8 mouse cellular contexts compared by ENCODE assay signal in the genomic region with DNA sequence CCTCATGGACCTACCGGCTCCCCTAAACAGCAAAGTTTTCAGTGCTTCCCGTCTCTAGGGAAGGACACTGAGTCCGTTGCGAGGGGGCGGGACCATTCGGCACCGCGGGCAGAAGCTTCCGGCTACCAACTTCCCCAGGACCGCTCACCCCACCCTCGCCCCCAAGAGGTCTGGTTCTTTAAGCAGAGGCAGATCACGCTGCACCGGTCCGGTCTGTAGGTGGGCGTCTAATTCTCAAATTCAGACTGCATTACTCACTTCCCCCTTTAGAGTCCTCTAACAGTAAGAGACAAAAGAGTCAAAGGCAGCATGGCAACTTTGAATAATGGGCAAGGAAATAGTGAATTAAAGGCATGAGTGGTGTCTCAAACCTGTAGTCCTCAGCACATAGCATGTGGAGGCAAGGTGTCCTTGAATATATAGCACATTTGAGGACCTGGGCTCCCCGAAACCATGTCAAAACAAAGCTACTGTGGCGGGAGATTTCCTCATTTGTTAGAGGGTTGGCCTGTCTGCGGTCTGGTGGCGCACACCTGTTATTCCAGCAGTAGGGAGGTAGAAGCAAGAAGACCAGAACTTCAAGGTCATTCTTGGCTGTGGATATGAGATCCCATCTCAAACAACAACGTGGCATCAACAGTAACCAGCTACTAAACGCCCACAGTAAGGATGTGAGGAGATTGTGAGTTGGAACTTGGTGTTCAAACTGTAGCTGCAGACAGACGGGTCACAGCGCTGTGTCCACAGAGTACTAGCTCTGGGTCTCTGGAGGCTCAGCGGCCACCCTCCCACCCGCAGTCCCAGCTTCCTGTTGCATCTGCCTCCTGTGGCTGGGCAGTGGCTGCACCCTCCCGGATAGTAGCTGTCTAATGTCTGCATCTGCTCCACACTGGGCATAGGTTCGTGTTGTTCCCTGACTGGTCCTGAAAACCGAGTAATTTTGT. TPM values are rescaled to one million over a fixed set of nuclear protein-coding genes. Genes with fewer than 3 reads are reported as not detected.
DNase-seq lines count a peak whose midpoint lies in the region; ATAC-seq and TF ChIP-seq lines count a peak whose summit lies in the region.

TSS of gene Dnah1 (minus strand) at position 48 of the 944 bp plus-strand sequence.

- DNase-seq in layer of hippocampus, adult 2 months (ENCODE audit: low spot score in 2 of 2) = no peak
- DNase-seq in layer of hippocampus, postnatal 36 days = no peak
- DNase-seq in embryo, embryonic 10.5 days (ENCODE audit: low spot score) = peak; percentile 67
- peak; percentile 61 to 69 for DNase-seq in heart, adult 2 months
- peak; percentile 25 for DNase-seq in kidney, adult 11 months
- DNase-seq in lung, adult 2 months = peak; percentile 34
- DNase-seq in thymus, postnatal 10 days (ENCODE audit: low spot score in 2 of 2) = peak; percentile 18 to 38

- H3K27me3 ChIP-seq in heart, adult 2 months (ENCODE audit: control insufficient read depth, insufficient read depth, low read length) = no peaks in the 10 kb centered on the region
- H3K27me3 ChIP-seq in neural tube, embryonic 12.5 days (replicated peaks) = no peaks in the 10 kb centered on the region

- H3K9ac ChIP-seq in heart, adult 2 months (ENCODE audit: low read depth, low read length) = peak within 1 kb of the TSS; percentile 2; the same call in 1 of the 2 replicates
- H3K9ac ChIP-seq in neural tube, embryonic 12.5 days = 0 out of 2 replicates have a peak within 1 kb of the TSS, but pooled peaks have one; percentile 14

- peak within 1 kb of the TSS; percentile 47 for H3K4me3 ChIP-seq in layer of hippocampus, adult 2 months
- peak within 1 kb of the TSS; percentile 16 for H3K4me3 ChIP-seq in heart, adult 2 months
- peak within 1 kb of the TSS; percentile 35 for H3K4me3 ChIP-seq in lung, adult 2 months (replicated peaks; ENCODE audit: extremely low read depth, low read depth, low read length)
- H3K4me3 ChIP-seq in neural tube, embryonic 12.5 days = peak within 1 kb of the TSS; percentile 18; the same call in 1 of the 2 replicates

- H3K79me2 ChIP-seq in heart, adult 2 months (replicated peaks; ENCODE audit: control insufficient read depth, insufficient read depth, low read length) = no peaks in the 10 kb centered on the region

- peak; percentile 44; the same call in 1 of the 2 replicates for ATAC-seq in neural tube, embryonic 12.5 days (ENCODE audit: low FRiP score, low read depth)

- peaks cover 3% of the 10 kb centered on the region; the same call in 1 of the 2 replicates for H3K4me1 ChIP-seq in heart, adult 2 months (ENCODE audit: control insufficient read depth, insufficient read depth, low read length)
- no peaks in the 10 kb centered on the region; the same call in 1 of the 2 replicates for H3K4me1 ChIP-seq in lung, adult 2 months (ENCODE audit: control insufficient read depth, insufficient read depth, low read length)
- no peaks in the 10 kb centered on the region for H3K4me1 ChIP-seq in neural tube, embryonic 12.5 days

- H3K36me3 ChIP-seq in heart, adult 2 months (ENCODE audit: control insufficient read depth, insufficient read depth, low read length) = no peaks in the 10 kb centered on the region
- no peaks in the 10 kb centered on the region for H3K36me3 ChIP-seq in neural tube, embryonic 12.5 days

- no peak for TF ChIP-seq POLR2A in heart, adult 2 months (IDR thresholded peaks at IDR 0.05; ENCODE audit: insufficient read depth, low read depth, low read length)
- no peak for TF ChIP-seq POLR2A in lung, adult 2 months (IDR thresholded peaks at IDR 0.05; ENCODE audit: borderline replicate concordance, extremely low read depth, low read depth, low read length)

- no peak within 1 kb of the TSS for H3K27ac ChIP-seq in layer of hippocampus, adult 2 months
- no peak within 1 kb of the TSS for H3K27ac ChIP-seq in heart, adult 2 months
- no peak within 1 kb of the TSS for H3K27ac ChIP-seq in neural tube, embryonic 12.5 days

- peak; percentile 40 for TF ChIP-seq CTCF in layer of hippocampus, adult 2 months (conservative IDR thresholded peaks at IDR 0.05)
- TF ChIP-seq CTCF in heart, adult 2 months (IDR thresholded peaks at IDR 0.05) = no peak
- no peak for TF ChIP-seq CTCF in lung, adult 2 months (IDR thresholded peaks at IDR 0.05; ENCODE audit: insufficient read depth, low read length)

- no peaks in the 10 kb centered on the region for H3K9me3 ChIP-seq in neural tube, embryonic 12.5 days

- H3K4me2 ChIP-seq in neural tube, embryonic 12.5 days (replicated peaks) = peak within 1 kb of the TSS; percentile 57

- 25% methylated on average over 28 of the region's 28 CpGs for WGBS in heart, adult 2 months
- WGBS in lung, adult 2 months = 21% methylated on average over 28 of the region's 28 CpGs
- WGBS in neural tube, embryonic 12.5 days = 37% methylated on average over 28 of the region's 28 CpGs

- TF ChIP-seq EP300 in heart, adult 2 months (IDR thresholded peaks at IDR 0.05; ENCODE audit: insufficient read depth, low read depth, low read length) = no peak

- intact Hi-C loops in heart, adult 2 months (cut with DNase I) = no loop called here

RNA-seq across cellular contexts. Expression of gene Dnah1, which starts in this region (rescaled TPM):
- 1 to 10 TPM; 4.6 to 5.8 TPM for total RNA-seq in layer of hippocampus, adult 2 months (2021)
- 1 to 10 TPM; 3.8 to 4.8 TPM for total RNA-seq in layer of hippocampus, postnatal 36 days (2021)
- total RNA-seq in heart, adult 2 months (2021) = under 1 TPM; 0.02 to 0.05 TPM
- 0.03 and 0.41 TPM in 2 replicates for polyA plus RNA-seq in heart, adult 2 months (2012; rRNA removed)
- 3.9 and 5.5 TPM in 2 replicates for polyA plus RNA-seq in lung, adult 2 months (2012; rRNA removed)
- polyA plus RNA-seq in neural tube, embryonic 12.5 days (2016; fragmentation: Nextera tagmentation; extraction: Ambion mirVana) = 4.7 and 5.1 TPM in 2 replicates

Comparison
In these comparisons a context has a peak if more than half of its experiments do, and no peak if none do; other contexts are left out.
1. RNA of gene Dnah1 (total RNA-seq): 4.6 to 5.8 TPM in layer of hippocampus, adult 2 months and 3.8 to 4.8 TPM in layer of hippocampus, postnatal 36 days; 0.02 to 0.05 TPM in heart, adult 2 months; every median in the first group is over 4 times any median in the second.
2. Peak in DNase-seq, H3K4me3 ChIP-seq and H3K9ac ChIP-seq in heart, adult 2 months; RNA of the gene not detected or under 1 TPM.
3. DNase-seq: peak in embryo, embryonic 10.5 days (single experiment), kidney, adult 11 months (single experiment), lung, adult 2 months (single experiment) and thymus, postnatal 10 days (2 of 2); none in layer of hippocampus, adult 2 months (0 of 2) and layer of hippocampus, postnatal 36 days (0 of 2).
4. Peak in every context shown above with its lines, with median percentiles within 50 percentile points of each other: H3K4me3 ChIP-seq.